Mouse (Mus musculus) neural tube, embryonic 13.5 days (tissue): Measurements from ENCODE around the gene Slc35f5. TPM values are rescaled to one million over a fixed set of nuclear protein-coding genes. Genes with fewer than 3 reads are reported as not detected.

Source experiments
- ATAC-seq: fragments of 200-750 bp; cut with Nextera tagmentation; 2 replicates; pipeline ENCODE4 v1.8.0; 2017; ENCODE audit warnings: low read depth, mild to moderate bottlenecking, moderate TSS enrichment, moderate library complexity
- H3K27ac ChIP-seq: fragments of 300-500 bp; sonication (generic); replicated peaks from 2 replicates; pipeline ENCODE4 v1.5.1; 2015; ENCODE audit warnings: moderate library complexity, mild to moderate bottlenecking, inconsistent platforms
- H3K27me3 ChIP-seq: fragments of 300-500 bp; sonication (generic); 2 replicates; pipeline ENCODE4 v1.6.1; 2015; ENCODE audit warnings: mild to moderate bottlenecking, inconsistent platforms
- H3K36me3 ChIP-seq: fragments of 300-500 bp; sonication (generic); 2 replicates; pipeline ENCODE4 v1.6.1; 2015; ENCODE audit warnings: mild to moderate bottlenecking, inconsistent platforms
- H3K4me1 ChIP-seq: fragments of 300-500 bp; sonication (generic); replicated peaks from 2 replicates; pipeline ENCODE4 v1.6.1; 2015; ENCODE audit warnings: inconsistent platforms
- H3K4me2 ChIP-seq: fragments of 300-500 bp; sonication (generic); 2 replicates; pipeline ENCODE4 v1.6.1; 2015; ENCODE audit warnings: inconsistent platforms, mild to moderate bottlenecking, moderate library complexity
- H3K4me3 ChIP-seq: fragments of 300-500 bp; sonication (generic); 2 replicates; pipeline ENCODE4 v1.5.1; 2015; ENCODE audit warnings: mild to moderate bottlenecking, inconsistent platforms
- H3K9ac ChIP-seq: fragments of 300-500 bp; sonication (generic); 2 replicates; pipeline ENCODE4 v1.6.1; 2015; ENCODE audit warnings: moderate library complexity, mild to moderate bottlenecking, inconsistent platforms
- H3K9me3 ChIP-seq: fragments of 300-500 bp; sonication (generic); 2 replicates; pipeline ENCODE4 v1.6.1; 2016; ENCODE audit warnings: inconsistent platforms
- WGBS: fragments of 180-500 bp; shearing (Covaris S2); methylation state at CpG from one replicate; pipeline ENCODE4 v1.1.7; 2015; 5-methylcytosine and 5-hydroxymethylcytosine counted together
- polyA plus RNA-seq: library from polyadenylated mRNA; unstranded; fragments of >200 nt; fragmentation: Nextera tagmentation; extraction: Ambion mirVana; gene quantifications from 2 replicates; pipeline ENCODE4 v1.2.1, GENCODE M21; 2015

Slc35f5 gene
- polyA plus RNA-seq, 1 experiment from 2014 or later, result 26.1 TPM

- no peaks in the 10 kb centered on the region for H3K4me1 ChIP-seq
- no peak overlapping the region for H3K27ac ChIP-seq
- no peak for ATAC-seq
- H3K27me3 ChIP-seq, result no peaks in the 10 kb centered on the region
- H3K9me3 ChIP-seq, result no peaks in the 10 kb centered on the region
- no peak overlapping the region for H3K9ac ChIP-seq
- H3K4me3 ChIP-seq, result no peak overlapping the region
- 88% methylated on average over 7 of the region's 7 CpGs for WGBS
- H3K4me2 ChIP-seq, result no peak overlapping the region
- H3K36me3 ChIP-seq, result no peaks in the 10 kb centered on the region
These were observed 18.1 kb upstream of the Slc35f5 start for GRCm38 (mm10) chr1:125542008-125542999.

- Histone ChIP-seq H3K4me3 (no peak overlapping the region), H3K4me2 (no peak overlapping the region), H3K9ac (no peak overlapping the region), H3K9me3 (no peaks in the 10 kb centered on the region), H3K36me3 (no peaks in the 10 kb centered on the region), H3K4me1 (no peaks in the 10 kb centered on the region), H3K27ac (no peak overlapping the region), H3K27me3 (no peaks in the 10 kb centered on the region)
- ATAC-seq, result no peak
- WGBS, result 56% methylated on average over 1 of the region's 1 CpGs
These were observed 10.5 kb upstream of the Slc35f5 start for GRCm38 (mm10) chr1:125549872-125550271.

DNA sequence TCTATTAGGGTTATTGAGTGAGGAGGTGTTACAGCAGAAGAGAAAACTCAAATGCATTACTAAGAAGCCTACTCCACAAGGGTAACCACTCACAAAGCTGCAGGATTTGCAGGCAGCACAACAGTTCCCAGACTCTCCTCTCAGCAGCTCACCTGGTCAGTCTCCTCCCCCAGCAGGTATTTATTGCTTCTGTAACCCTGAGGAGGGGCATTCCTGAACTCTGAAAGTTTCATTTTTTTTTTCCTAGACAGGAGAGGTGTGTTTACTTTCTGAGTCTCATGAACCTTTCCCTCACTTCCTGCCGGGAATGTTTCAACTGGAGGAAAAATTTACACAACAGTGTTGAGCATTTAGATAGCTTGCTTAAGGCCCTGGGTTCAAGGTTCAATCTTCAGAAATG lies 10.0 kb upstream of the Slc35f5 start:
- Histone ChIP-seq H3K36me3 (no peaks in the 10 kb centered on the region), H3K27me3 (no peaks in the 10 kb centered on the region)
- WGBS, result 93% methylated on average over 1 of the region's 1 CpGs

GRCm38 (mm10) chr1:125551564-125551963 lies 8.8 kb upstream of the Slc35f5 start:
- no peaks in the 10 kb centered on the region for H3K36me3 ChIP-seq
- H3K9me3 ChIP-seq, result no peaks in the 10 kb centered on the region

More for the DNA sequence above, 10.0 kb upstream of the Slc35f5 start:
- Histone ChIP-seq H3K9me3 (no peaks in the 10 kb centered on the region), H3K27ac (no peak overlapping the region), H3K4me2 (no peak overlapping the region), H3K4me1 (no peaks in the 10 kb centered on the region), H3K9ac (no peak overlapping the region), H3K4me3 (no peak overlapping the region)
- ATAC-seq, result no peak

DNA sequence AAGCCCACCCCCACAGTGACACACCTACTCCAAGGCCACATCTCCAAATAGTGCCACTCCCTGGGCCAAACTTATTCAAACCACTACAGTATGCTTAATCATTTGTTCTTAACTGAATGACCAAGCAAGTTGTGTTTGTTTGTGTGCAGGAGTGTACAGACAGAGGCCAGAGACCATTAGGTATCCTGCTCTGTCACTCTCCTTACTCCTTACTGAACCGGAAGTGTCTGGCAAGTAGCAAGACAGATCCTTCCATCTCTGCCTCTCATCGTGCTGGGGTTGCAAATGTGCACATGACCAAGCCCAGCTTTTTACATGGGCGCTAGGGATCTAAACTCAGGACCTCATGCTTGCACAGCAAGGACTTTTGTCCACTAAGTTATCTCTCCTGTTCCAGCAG lies 1.1 kb upstream of the Slc35f5 start:
- no peak for ATAC-seq
- 79% methylated on average over 3 of the region's 3 CpGs for WGBS
- 0 out of 2 replicates have a peak overlapping the region, but pooled peaks have one; percentile 95 for H3K9ac ChIP-seq
- no peaks in the 10 kb centered on the region for H3K36me3 ChIP-seq
- H3K27me3 ChIP-seq, result no peaks in the 10 kb centered on the region
- H3K27ac ChIP-seq, result no peak overlapping the region
- no peak overlapping the region for H3K4me3 ChIP-seq
- peak overlapping the region; percentile 72; the same call in 1 of the 2 replicates for H3K4me2 ChIP-seq
- H3K4me1 ChIP-seq, result peaks cover 18% of the 10 kb centered on the region
- H3K9me3 ChIP-seq, result no peaks in the 10 kb centered on the region

More at GRCm38 (mm10) chr1:125551564-125551963, 8.8 kb upstream of the Slc35f5 start:
- H3K4me2 ChIP-seq, result no peak overlapping the region
- ATAC-seq, result no peak
- no peak overlapping the region for H3K4me3 ChIP-seq
- H3K27me3 ChIP-seq, result no peaks in the 10 kb centered on the region
- 87% methylated on average over 2 of the region's 2 CpGs for WGBS
- no peak overlapping the region for H3K9ac ChIP-seq
- no peak overlapping the region for H3K27ac ChIP-seq
- H3K4me1 ChIP-seq, result no peaks in the 10 kb centered on the region

- H3K27me3 ChIP-seq, result no peaks in the 10 kb centered on the region
- H3K27ac ChIP-seq, result peak overlapping the region; percentile 90
- 18% methylated on average over 2 of the region's 2 CpGs for whole genome bisulfite sequencing
- H3K36me3 ChIP-seq, result peaks cover 1% of the 10 kb centered on the region; the same call in 1 of the 2 replicates
- peak overlapping the region; percentile 72 for H3K4me2 ChIP-seq
- peak; percentile 8 for ATAC-seq
- H3K4me1 ChIP-seq, result peaks cover 18% of the 10 kb centered on the region
- peak overlapping the region; percentile 95 for H3K9ac ChIP-seq
- H3K9me3 ChIP-seq, result no peaks in the 10 kb centered on the region
- H3K4me3 ChIP-seq, result peak overlapping the region; percentile 88
These were observed 674 bp upstream of the Slc35f5 start for GRCm38 (mm10) chr1:125559721-125560120.

- Histone ChIP-seq H3K27me3 (no peaks in the 10 kb centered on the region), H3K36me3 (peaks cover 14% of the 10 kb centered on the region; the same call in 1 of the 2 replicates), H3K4me3 (peak overlapping the region; percentile 88), H3K9ac (peak overlapping the region; percentile 95), H3K27ac (peak overlapping the region; percentile 90), H3K4me2 (peak overlapping the region; percentile 72), H3K9me3 (no peaks in the 10 kb centered on the region), H3K4me1 (peaks cover 18% of the 10 kb centered on the region)
- WGBS, result under 1% methylated on average over 29 of the region's 29 CpGs
- ATAC-seq, result peak; percentile 52
These were observed 811 bp downstream of the Slc35f5 start for GRCm38 (mm10) chr1:125561206-125561605.

DNA sequence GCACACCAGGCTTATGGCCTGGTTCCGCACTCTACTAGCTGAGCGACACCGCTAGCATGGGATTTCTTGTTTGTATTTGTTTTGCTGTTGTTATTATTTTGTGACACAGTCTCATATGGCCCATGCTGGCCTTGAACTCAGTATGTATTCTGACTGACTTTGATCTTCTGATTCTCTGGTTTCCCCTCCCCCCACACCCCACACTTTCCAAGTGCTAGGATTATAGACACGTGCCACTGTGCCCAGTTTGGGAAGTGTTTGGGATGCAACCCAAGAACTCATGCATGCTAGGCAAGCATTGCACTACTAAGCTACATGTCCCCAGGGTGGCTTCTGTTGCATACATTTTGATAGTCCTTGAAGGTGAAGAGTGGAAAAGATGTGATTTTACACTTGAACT lies 1.4 kb downstream of the Slc35f5 start:
- WGBS, result 84% methylated on average over 4 of the region's 4 CpGs
- peak overlapping the region; percentile 72 for H3K4me2 ChIP-seq
- H3K4me3 ChIP-seq, result peak overlapping the region; percentile 88
- H3K9me3 ChIP-seq, result no peaks in the 10 kb centered on the region
- H3K36me3 ChIP-seq, result peaks cover 19% of the 10 kb centered on the region; the same call in 1 of the 2 replicates
- peak overlapping the region; percentile 95 for H3K9ac ChIP-seq
- no peaks in the 10 kb centered on the region for H3K27me3 ChIP-seq
- ATAC-seq, result no peak
- H3K27ac ChIP-seq, result no peak overlapping the region; the same call in 1 of the 2 replicates
- peaks cover 18% of the 10 kb centered on the region for H3K4me1 ChIP-seq

GRCm38 (mm10) chr1:125568126-125568525 lies 7.7 kb downstream of the Slc35f5 start:
- Histone ChIP-seq H3K9ac (no peak overlapping the region), H3K27ac (no peak overlapping the region), H3K9me3 (no peaks in the 10 kb centered on the region), H3K36me3 (peaks cover 61% of the 10 kb centered on the region), H3K4me3 (no peak overlapping the region), H3K27me3 (no peaks in the 10 kb centered on the region), H3K4me1 (no peaks in the 10 kb centered on the region), H3K4me2 (no peak overlapping the region)
- 93% methylated on average over 4 of the region's 4 CpGs for WGBS
- no peak for ATAC-seq

GRCm38 (mm10) chr1:125574219-125574618 lies 13.8 kb downstream of the Slc35f5 start:
- H3K4me2 ChIP-seq, result no peak overlapping the region
- no peak overlapping the region for H3K9ac ChIP-seq
- no peaks in the 10 kb centered on the region for H3K27me3 ChIP-seq
- peaks cover 82% of the 10 kb centered on the region for H3K36me3 ChIP-seq
- H3K4me1 ChIP-seq, result no peaks in the 10 kb centered on the region
- ATAC-seq, result no peak
- no peak overlapping the region for H3K27ac ChIP-seq
- no peak overlapping the region for H3K4me3 ChIP-seq
- WGBS, result 82% methylated on average over 2 of the region's 2 CpGs
- no peaks in the 10 kb centered on the region for H3K9me3 ChIP-seq

DNA sequence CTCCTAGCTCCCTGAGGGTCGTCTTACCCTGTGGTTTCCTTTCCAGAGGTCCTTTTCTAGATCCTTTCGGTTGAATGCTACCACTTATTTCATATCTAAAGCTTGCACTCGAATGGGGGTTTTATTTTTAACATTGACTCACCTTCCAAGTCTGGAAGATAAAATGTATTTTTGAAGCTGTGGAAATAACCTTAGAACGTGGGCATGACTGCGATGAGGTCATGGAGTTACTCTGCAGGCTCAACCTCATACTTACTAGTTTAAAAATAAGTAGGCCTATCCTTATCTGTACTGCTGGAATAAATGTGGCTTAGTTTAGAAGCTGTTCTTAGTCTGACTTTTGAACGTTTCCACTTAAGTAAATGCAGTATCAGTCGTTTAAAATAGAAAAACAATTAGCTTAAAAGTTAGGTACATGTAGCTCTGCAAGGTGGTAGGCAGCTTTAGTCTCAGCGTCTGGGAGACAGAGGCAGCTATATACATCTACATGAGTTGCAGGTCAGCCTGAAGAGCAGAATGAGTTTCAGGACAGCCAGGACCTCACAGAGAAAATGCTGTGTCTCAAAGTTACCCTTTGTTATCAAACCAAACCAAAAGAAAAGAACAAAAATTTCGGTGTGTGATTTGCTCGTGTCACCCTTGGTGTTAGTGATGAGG lies 15.2 kb downstream of the Slc35f5 start:
- Histone ChIP-seq H3K36me3 (peaks cover 76% of the 10 kb centered on the region), H3K4me1 (no peaks in the 10 kb centered on the region), H3K9ac (no peak overlapping the region), H3K9me3 (no peaks in the 10 kb centered on the region), H3K27ac (no peak overlapping the region), H3K27me3 (no peaks in the 10 kb centered on the region), H3K4me2 (no peak overlapping the region), H3K4me3 (no peak overlapping the region)
- ATAC-seq, result no peak
- 90% methylated on average over 10 of the region's 10 CpGs for WGBS

DNA sequence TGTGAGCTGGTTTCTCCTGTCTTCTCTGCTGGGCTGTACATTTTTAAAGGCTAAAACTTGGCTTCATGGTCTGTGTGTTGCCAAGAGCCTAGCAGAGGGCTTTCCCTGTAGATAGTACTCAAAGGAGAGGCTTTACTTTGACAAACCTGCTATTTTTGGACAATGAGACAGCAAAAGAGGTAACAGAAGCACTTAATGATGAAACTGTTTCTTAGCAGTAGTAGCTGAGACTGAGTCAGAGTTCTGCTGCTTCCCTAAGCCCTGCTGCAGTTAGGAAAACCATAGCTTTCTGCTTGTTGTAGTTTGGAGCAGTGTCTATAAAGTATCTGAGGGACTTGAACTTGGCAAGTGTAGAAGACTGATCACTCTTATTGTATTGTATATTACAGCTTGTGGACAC lies 16.6 kb downstream of the Slc35f5 start:
- ATAC-seq, result no peak
- H3K36me3 ChIP-seq, result peaks cover 81% of the 10 kb centered on the region
- no peak overlapping the region for H3K27ac ChIP-seq
- no peak overlapping the region for H3K9ac ChIP-seq
- H3K4me2 ChIP-seq, result no peak overlapping the region
- no peaks in the 10 kb centered on the region for H3K4me1 ChIP-seq
- H3K4me3 ChIP-seq, result no peak overlapping the region
- H3K27me3 ChIP-seq, result no peaks in the 10 kb centered on the region
- H3K9me3 ChIP-seq, result no peaks in the 10 kb centered on the region
